Mouse (Mus musculus): ENCODE results near the gene Macf1.
"Not testable (repeated sequence)": the region's sequence is repeated elsewhere in the genome, so short reads cannot be mapped to it uniquely, and the experiment has no call there.

Macf1 gene

DNA sequence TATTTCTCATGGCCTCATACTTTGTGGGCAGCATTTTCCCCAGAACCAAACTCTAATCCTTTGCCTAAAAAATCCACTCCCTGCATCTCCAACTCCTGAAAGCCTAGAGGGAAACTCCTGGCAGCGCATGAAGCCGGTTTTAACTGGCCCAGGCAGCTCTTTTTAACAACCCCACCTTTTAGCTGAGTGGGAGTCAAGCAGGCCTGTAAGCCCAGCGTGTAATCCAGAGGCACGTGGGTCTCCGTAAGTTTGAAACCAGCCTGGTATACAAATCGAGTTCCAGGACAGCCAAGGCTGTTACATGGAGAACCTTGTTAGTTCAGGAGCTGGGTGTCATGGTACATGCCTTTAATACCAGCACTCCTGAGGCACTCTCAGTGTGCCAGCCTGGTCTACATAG is 14.5 kb downstream of the Macf1 start:
- no peak for DNase-seq

DNA sequence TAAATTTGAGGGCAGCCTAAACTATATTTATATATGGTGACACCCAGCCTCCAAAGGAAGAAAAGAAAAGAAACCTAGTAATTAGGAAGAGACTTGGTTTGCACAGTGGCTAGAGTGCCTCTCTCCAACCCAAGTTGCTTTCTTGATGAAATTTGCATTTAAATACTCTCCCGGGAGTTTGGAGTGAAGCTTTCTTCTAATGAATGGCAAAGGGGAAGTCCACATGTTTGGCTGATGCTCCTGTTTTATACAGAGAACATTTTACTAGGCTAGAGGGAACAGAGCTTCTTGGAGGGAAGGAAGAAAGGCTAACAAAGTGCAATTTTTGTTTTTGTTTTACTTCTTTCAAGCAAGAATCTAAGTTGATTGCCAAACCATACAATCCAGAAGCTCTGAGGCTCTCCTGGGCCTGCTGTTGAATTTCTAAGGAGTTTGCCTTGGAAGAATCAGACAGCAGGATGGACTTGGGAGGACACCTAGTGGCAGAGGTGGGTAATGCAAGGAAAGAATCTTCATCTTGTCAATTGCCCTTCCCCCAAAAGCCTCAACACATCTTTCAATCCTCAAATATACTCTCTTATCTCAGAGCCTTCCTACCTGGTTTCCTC is 16.8 kb downstream of the Macf1 start:
- DNase-seq: peak; percentile 41 to 85

DNA sequence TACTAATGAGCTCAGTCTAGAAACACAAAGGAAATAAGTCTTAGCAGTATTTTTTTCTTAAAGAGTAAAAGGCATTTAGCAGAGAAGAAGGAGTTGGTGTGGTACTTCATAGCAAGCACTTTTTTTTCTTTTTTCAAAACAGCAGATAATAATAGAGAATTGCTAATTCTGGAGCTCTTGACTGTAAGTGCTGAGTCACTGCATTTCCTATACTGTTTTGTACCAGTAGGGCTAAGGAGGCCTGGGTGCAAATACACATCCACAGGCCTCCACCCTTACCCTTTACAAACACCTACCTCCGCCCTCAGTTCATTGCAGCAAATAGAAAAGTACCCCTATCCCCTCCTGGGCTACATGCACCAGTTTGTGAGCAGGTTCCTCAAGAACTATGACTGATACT is 17.6 kb downstream of the Macf1 start:
- DNase-seq: no peak

DNA sequence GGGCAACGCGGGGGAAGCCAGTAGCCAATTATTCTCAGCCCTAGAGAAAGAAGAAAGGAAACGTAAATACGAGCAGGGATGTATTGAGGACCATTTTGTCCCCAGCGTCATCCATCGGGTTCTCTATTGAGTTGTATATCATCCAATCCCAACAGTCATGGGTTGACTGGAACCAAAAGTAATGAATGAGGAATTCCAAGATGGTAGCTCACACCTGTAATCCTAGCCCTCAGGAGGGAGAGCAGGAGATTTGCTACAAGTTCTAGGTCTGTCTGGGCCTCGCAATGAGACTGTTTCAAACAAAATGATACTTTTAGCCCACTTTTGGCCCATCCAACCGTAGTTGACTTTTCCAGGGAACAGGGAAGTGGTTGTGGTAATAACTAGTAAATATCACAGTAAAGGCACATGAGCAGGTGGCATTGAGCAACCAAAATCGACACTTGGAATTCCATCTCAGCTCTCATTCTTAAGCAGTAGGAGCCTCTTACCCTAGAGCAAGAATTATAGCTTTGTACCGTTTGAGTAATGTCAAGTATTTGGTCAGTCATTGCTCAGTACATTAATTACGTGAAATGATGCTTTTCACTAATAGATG is 18.4 kb downstream of the Macf1 start:
- peak in 1 of 2 experiments; percentile 20 for DNase-seq

DNA sequence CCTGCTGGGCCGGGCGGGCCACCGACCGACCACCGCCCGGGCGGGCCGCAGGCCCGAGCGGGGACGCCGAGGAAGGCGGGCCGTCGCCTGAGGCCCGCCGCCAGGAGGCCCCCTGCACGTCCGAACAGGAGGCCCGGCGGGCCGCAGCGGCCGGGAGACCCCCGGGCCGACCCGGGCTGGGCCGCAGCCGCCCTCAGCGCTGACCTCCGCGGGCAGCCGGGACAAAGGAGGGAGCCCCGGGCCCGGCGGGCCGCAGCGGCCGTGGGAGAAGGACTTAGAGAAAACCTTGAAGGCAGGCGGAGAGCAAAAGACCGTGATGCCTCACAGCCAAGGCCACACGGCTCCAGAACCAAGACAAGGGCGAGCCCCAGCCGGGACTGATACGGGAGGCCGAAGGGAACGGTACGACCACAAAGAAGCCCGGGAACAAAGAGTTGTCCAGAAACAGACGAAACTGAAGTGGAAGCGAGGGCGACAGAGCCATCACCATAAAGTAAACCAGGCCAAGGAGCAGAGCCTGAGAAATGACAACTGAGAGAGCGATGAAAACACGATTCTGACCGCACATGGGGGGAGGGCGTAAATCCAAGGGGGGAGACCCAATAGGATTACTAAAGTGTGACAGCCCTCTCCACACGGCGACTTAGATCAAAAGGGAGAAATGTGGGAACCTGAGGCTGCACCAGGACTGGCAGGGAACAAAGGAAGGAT is 19.1 kb downstream of the Macf1 start:
- DNase-seq: peak in 1 of 2 experiments; percentile 61

DNA sequence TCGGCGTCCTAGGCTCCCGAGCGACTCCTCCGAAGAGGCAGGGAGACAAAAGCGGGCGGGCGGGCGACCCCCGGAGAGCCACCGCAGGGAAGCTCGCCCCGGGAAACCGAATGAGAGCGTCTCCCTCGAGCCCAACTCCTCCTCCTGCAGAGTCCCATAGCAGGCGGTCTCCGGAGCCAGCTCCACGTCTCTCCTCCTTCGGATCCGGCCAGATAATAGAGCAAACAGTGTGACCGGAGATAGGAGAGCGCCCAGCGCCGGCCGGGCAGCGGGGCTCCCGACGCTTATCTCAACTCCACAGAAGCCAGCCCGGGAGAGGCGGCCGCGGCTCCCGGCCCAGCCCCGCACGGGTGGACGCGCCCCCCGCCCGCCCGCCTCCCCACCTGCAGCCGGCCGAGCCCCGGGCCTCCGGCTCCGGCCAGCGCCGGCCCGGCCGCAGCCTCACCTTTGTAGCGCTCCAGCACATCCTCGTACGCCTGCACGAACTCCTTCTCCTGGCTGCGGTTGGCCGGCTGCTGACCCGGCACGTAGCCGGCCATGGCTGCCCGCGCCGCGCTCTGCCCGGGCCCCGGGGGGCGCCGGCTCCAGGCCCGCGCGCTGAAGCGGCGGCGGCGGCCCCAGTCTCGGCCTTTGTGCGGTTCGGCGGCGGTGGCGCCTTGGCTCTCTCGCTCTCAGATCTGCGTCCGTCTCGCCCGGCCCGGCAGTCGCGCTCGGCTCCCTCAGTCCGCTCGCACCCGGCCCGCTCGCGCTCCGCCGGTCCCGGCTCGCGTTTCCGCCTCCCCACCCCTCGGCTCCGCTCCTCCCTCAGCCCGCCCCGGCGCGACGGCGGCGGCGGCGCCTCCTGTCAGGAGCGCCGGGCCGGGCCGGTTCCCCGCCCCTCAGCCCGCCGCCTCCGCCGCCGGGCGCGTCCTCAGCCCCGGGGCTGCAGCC is 19.9 kb downstream of the Macf1 start:
- peak; percentile 80 to 88 for DNase-seq

DNA sequence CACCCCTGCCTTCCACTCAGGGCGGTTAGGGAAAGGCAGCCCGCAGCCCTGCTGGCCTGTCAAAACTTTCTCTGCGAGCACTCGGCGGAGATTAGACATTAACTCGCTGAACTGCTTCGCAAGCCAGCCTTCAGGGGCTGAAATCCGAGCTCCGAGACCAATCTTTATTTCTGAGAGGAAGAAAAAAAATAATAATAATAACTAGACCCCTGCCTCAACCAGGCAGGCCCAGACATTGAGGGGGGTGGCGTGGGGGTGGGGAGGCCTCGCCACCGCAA is 20.5 kb downstream of the Macf1 start:
- DNase-seq: peak; percentile 48 to 54

DNA sequence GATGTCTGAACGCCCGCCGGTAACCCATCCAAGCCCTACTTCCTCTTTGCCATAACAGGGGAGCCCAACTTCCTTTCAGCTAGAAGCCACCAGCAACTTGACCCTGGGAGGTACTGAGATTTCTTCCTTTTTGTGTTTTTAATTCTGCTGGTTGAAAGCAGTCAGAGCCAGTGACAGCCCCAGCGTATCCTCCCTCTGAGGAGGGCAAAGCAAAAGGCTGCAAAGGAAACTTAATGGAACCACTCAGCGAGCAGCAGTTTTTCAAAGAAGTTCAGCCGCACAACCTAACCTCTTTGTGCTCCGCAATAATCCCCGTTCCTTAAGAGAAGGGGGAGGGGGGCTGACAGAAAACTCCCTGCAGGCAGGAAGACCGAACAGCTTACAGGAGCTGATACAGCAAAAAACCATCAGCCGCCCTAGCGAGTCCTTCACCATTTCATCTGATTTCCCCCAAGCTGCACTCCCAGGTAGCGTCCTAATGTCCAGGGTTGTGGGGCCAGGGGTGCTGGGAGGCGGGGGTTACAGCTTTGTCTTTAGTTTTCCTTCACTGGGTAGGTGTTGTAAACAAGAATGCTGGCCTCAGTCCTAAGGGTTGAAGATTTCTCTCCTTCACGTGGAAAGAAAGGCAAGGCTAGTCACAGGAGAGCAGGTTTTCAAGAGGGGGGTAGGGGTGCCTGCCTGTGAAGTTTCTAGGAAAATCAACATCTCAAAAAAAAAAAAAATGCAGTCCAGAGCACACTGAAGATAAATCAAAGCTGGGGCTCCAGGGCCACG is 21.1 kb downstream of the Macf1 start:
- peak; percentile 24 to 27 for DNase-seq

DNA sequence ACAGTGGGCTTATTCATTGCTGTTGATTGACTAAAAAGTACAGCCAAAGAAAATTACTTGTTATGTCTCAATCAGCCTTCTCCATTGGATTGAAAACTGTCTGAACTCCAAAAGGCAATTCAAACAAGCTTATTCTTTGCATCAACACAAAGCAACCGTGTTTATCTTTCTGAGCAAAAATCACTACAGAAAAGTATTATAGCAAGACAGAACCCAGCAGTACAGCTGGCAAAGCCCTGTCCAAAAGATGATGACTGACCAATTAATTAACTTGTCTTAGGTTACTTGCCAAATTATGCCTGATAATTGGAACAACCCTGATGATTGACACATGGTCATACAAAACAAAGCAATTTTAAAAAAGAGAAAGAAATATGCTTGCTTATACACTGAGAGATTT is 26.0 kb downstream of the Macf1 start:
- no peak for DNase-seq

DNA sequence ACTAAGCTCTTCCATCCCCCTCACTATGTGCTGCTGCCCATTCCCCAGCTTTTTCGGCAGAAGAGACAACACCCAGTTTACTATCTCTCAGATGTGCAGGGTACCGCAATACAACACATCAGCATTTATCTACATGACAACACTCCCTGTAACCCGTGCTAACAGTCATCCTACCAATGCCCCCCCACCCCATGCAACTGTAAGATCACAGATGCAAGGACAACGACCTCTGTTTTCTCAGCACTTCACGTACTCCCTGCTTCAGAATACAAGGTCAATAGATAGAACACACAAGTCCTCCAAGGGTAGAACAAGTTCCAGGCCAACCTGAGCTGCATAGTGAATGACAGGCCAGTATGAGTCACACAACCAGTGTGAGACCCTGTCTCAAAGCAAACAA is 28.9 kb downstream of the Macf1 start:
- no peak for DNase-seq

DNA sequence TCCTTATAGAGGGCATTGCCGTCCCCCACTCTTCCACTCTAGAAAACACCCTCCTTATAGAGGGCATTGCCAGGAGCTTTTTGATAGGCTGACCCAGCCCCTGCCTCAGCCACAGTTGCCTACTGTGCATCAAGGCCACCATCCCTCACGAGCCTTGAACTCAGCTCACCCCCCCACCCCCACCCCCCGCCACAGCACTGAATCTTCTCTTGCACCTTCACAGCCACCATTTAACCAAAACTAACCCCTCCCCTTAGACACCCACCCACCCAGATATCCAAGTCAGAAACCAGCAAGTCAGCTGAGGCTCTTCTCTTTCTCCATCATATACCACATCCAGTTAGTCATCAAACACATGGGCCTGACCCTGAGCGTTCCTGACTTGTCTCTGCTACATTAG is 29.6 kb downstream of the Macf1 start:
- DNase-seq: no peak

DNA sequence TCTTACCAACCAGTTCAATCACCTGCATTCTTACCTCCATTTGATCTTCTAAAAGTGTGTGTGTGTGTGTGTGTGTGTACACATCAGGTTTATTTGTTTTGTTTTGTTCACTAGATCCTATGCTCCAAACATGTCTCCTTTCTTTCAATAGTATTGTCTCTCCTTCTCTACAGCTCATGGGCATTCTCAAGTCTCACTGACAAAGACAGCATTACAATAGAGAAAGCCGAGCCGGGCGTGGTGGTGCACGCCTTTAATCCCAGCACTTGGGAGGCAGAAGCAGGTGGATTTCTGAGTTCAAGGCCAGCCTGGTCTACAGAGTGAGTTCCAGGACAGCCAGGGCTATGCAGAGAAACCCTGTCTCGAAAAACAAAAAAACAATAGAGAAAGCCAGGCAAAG is 30.7 kb downstream of the Macf1 start:
- DNase-seq: not testable (repeated sequence)

DNA sequence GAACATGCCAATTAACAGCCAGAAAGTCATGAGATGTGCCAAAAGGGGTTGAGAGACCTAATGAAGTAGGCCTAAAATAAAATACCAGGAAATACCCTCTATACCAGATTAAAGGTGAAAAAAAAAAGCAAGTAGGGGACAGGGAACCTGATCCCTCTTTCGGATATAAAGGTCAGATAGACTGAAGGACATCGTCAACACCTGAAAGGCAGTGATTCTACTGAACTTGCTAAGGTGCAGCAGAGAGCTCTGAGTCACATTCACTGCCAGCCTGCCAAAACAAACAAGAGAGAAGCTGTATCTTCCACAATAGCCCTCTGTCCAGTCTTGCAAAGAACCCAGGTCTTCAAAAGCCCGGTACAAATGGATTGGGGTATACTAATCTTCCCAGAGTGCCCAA is 32.0 kb downstream of the Macf1 start:
- DNase-seq: no peak

DNA sequence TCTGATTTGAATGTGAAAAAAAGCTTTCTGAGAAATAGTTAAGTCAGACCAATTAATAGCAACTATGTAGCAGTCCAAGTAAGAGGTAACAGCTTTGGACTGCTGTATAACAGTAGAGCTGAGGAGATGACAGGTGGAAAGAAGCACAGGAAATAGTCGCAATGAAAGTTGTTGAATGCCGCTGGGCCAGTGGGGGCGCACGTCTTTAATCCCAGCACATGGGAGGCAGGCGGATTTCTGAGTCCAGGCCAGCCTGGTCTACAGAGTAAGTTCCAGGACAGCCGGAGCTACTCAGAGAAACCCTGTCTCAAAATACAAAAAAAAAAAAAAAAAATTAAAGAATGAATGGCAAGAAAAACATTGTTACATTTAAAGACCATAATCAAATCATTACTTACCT is 35.0 kb downstream of the Macf1 start:
- DNase-seq: no peak

DNA sequence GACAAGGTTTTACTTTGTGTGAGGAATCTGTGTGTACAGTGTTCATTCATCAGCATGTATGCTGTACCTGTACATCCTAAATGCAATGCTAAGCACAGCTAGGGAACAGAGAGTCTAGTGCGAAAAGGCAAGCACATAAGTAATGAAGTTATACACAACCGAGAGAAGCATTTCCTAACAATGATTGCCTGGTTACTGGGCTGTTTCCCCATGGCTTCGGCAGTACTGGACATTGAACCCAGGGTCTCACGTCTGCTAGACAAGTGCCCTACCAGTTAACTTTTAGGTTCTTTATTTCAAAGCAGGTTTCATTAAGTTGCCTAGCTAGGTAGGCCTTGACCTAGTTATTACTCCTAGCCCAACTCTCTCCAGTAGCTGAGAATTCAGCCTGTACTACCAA is 36.5 kb downstream of the Macf1 start:
- DNase-seq: no peak

DNA sequence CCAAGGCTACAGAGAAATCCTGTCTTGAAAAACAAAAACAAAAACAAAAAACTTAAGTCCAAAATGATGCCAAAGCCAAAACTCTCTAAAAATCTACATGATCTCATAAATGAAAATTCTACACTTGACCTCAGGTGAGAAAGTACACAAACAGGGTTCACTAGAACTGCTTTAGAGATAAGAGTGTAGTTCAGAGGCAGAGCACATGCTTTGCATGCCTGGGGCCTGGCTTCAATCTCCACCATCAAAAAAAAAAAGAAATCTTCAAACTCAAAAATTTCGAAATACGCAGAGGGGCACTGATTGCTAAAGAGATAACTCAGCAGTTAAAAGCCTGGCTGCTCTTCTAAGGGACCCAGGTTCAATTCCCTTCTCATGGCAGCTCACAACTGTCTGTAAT is 37.1 kb downstream of the Macf1 start:
- DNase-seq: no peak

DNA sequence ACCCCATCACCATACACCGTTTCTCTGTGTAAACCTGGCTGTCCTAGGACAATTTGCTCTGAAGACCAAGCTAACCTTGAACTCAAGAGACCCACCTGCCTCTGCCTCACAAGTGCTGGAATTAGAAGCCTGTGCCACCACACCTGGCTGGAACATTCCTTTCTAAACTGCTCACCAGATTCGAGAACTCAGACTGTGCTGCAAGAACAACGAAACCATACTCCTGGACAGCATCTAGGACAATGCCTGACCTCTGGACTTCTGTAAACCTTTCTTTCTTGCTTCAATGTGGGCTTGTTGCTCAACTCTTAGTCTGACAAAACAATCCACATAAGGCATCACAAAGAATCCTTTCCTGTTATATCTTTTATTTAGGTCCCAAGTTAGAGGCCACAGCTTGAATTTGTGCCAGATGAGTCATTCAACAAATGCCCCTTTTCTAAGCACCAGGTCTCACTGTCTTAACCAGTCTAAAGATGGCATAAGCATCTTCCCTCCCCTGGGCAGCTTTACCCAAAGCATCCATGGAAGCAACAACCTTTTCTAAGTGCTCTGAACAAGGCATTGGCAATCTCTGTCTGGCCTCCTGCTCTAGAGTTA is 38.8 kb downstream of the Macf1 start:
- no peak for DNase-seq

DNA sequence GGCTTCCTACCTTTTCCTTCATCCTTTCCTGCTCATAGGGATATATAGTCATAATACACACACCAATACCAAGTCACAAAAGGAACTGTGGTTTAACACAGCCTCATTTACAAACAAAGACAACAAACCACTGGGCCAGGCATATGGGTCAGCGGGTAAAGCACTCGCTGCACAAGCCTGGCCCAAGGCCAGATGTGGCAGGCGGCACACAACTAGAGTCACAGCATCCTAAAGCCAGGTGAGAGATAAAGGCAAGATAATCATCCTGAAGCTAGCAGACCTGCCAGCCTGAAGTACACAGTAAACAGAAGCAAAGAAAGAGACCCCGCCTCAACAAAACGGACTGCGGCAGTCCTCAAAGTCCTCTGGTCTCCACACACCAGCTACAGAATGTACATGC is 40.6 kb downstream of the Macf1 start:
- DNase-seq: no peak

DNA sequence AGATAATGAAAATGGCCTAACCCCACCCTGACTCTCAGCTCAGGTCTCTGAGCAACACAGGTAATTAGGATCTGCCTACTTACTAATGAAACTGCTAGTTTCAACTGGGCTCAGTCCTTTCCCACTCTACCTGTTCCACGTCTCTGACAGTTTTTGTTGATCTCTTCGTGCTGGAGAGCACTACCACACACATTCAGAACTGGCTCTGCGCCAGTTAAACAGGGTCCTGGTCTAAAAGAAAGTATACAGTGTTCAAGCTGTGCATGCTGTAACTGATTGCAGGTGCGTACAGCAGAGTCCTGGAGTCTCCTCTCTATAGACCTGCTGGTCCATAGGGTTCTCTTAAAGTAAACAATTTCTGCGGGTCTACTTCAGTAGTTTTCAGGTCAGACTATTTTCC is 41.3 kb downstream of the Macf1 start:
- DNase-seq: no peak

DNA sequence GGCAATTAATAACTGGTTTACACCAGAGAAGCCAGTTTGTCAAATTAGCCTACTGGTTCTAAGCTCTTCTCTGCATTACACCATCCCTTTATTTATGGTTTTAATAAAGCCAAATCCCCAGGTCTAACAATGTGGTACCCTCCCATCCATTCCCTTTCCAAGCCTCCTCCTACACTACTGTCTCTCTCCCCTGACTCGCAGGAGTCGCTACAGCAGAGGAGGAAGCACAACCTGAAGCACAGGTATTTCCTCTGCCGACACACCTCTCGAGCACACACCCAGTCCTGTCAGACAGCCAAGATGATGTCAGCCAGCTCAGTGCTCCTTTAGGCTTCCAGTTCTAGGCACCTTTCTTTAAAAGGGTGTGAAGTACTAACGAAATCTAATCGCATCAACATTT is 47.0 kb downstream of the Macf1 start:
- DNase-seq: peak; percentile 59 to 70

DNA sequence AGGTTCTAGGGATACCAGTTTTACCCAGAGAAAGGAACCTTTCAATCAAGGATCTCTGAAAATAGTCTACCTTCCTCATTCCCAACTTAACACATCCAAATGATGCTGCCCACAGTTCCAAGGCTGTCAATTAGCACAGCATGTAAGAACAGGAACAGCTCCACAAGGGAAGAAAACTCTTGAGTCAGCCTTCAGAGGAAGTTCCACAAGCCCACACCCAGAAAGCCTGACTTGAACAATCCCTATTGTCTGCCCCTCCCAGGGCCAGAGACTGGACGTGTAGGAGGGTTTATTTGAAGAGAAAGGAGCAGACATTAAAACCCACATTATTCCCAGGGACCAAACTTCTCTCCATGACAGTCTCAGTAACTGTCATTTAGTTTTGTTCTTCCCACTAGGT is 48.7 kb downstream of the Macf1 start:
- peak; percentile 30 for DNase-seq

DNA sequence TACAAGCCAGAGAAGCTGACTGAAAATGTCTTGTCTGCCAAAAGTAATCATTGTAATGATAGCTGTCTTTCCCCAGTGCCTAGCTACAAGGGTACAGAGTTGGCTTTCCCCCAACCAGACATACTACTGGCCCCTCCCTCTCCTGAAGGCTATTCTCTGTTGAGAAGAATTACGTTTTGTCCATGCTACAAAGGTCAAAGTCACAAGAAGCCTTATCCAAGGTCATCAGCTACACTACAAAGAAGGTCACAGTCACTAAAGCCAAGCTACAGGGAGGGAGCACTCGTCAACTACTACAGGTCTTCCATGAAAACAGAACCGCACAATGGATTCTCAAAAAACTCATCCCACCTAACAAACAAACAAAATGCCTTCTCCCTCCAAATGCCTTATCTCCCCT is 49.7 kb downstream of the Macf1 start:
- no peak for DNase-seq

DNA sequence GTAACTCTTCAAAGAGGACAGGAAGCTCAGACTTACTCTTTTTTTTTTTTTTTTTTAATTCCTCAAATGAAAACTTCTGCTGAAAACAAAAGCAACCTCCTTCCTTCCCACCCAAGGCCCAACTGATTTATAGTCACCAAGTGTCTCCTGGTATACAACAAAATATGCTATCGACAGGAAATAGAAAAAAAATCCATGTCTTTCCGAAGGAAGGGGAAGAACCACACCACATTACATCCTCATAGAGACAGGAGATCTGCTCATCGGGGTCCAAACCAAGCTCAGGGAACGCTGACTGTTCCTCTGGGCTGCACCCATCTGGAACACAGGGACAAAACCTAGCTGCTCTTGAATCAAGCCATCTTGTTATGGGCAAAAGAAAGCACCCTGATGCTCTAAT is 50.3 kb downstream of the Macf1 start:
- no peak for DNase-seq
